Mouse (Mus musculus): ENCODE measurements at regions not wholly inside any gene's neighbourhood (a gene's known extent, or its start where the extent isn't known, plus 50 kb on each side); places are given as distances from the start of the nearest gene placed in this dataset.

- WGBS (ENCODE audit: insufficient replicate concordance): 76% methylated on average over 4 of the region's 4 CpGs
- no peak for DNase-seq (ENCODE audit: low read depth in 3 of 3, low spot score in 3 of 3)
- H3K27ac ChIP-seq: no peak overlapping the region
- H3K9me3 ChIP-seq (ENCODE audit: control insufficient read depth, low read length): no peaks in the 10 kb centered on the region
- no peak overlapping the region for H3K4me3 ChIP-seq (ENCODE audit: insufficient read depth in 1 of 2, low read depth in 2 of 2, low read length in 2 of 2)
- no peak overlapping the region for H3K9ac ChIP-seq (replicated peaks)
- no peaks in the 10 kb centered on the region; a peak in 1 of 4 replicates for H3K4me1 ChIP-seq (replicated peaks; ENCODE audit: control insufficient read depth in 2 of 2, insufficient read depth in 2 of 2, low read length in 1 of 2)
- no peaks in the 10 kb centered on the region; the same call in 1 of the 2 replicates for H3K27me3 ChIP-seq (ENCODE audit: control insufficient read depth, insufficient read depth, low read length)
- no peak overlapping the region for H3K4me2 ChIP-seq (ENCODE audit: low read depth)
- ATAC-seq (ENCODE audit: insufficient read depth): no peak
- TF ChIP-seq EP300 (IDR thresholded peaks at IDR 0.05; ENCODE audit: low read depth) (no peak), CTCF (IDR thresholded peaks at IDR 0.05; ENCODE audit: low read depth) (no peak)
- H3K36me3 ChIP-seq (replicated peaks; ENCODE audit: control insufficient read depth, insufficient read depth, low read depth): no peaks in the 10 kb centered on the region
Observed at GRCm38 (mm10) chr4:45605681-45606080, 73.4 kb upstream of the Shb start.

- 50% methylated on average over 5 of the region's 5 CpGs for WGBS (ENCODE audit: insufficient replicate concordance)
- Histone ChIP-seq H3K4me1 (replicated peaks; ENCODE audit: control insufficient read depth in 2 of 2, insufficient read depth in 2 of 2, low read length in 1 of 2) (no peaks in the 10 kb centered on the region), H3K4me3 (ENCODE audit: insufficient read depth in 1 of 2, low read depth in 2 of 2, low read length in 2 of 2) (no peak overlapping the region), H3K36me3 (replicated peaks; ENCODE audit: control insufficient read depth, insufficient read depth, low read depth) (no peaks in the 10 kb centered on the region), H3K27me3 (ENCODE audit: control insufficient read depth, insufficient read depth, low read length) (no peaks in the 10 kb centered on the region; the same call in 1 of the 2 replicates), H3K9me3 (ENCODE audit: control insufficient read depth, low read length) (no peaks in the 10 kb centered on the region), H3K27ac (no peak overlapping the region), H3K9ac (replicated peaks) (no peak overlapping the region), H3K4me2 (ENCODE audit: low read depth) (no peak overlapping the region)
- TF ChIP-seq CTCF (IDR thresholded peaks at IDR 0.05; ENCODE audit: low read depth): no peak
- no peak for TF ChIP-seq EP300 (IDR thresholded peaks at IDR 0.05; ENCODE audit: low read depth)
- DNase-seq (ENCODE audit: low read depth in 3 of 3, low spot score in 3 of 3): no peak
- ATAC-seq (ENCODE audit: insufficient read depth): no peak
Observed at GRCm38 (mm10) chr4:45604271-45604800, 72.1 kb upstream of the Shb start.

GRCm38 (mm10) chr4:45600520-45600919 is 68.2 kb upstream of the Shb start:
- ATAC-seq (ENCODE audit: insufficient read depth) (no peak), DNase-seq (ENCODE audit: low read depth in 3 of 3, low spot score in 3 of 3) (no peak)
- Histone ChIP-seq H3K27ac (no peak overlapping the region), H3K9me3 (ENCODE audit: control insufficient read depth, low read length) (no peaks in the 10 kb centered on the region), H3K27me3 (ENCODE audit: control insufficient read depth, insufficient read depth, low read length) (no peaks in the 10 kb centered on the region; the same call in 1 of the 2 replicates), H3K4me3 (ENCODE audit: insufficient read depth in 1 of 2, low read depth in 2 of 2, low read length in 2 of 2) (no peak overlapping the region), H3K36me3 (replicated peaks; ENCODE audit: control insufficient read depth, insufficient read depth, low read depth) (no peaks in the 10 kb centered on the region), H3K4me1 (replicated peaks; ENCODE audit: control insufficient read depth in 2 of 2, insufficient read depth in 2 of 2, low read length in 1 of 2) (no peaks in the 10 kb centered on the region), H3K4me2 (ENCODE audit: low read depth) (no peak overlapping the region), H3K9ac (replicated peaks) (no peak overlapping the region)
- WGBS (ENCODE audit: insufficient replicate concordance): 59% methylated on average over 9 of the region's 9 CpGs
- TF ChIP-seq EP300 (IDR thresholded peaks at IDR 0.05; ENCODE audit: low read depth) (no peak), CTCF (IDR thresholded peaks at IDR 0.05; ENCODE audit: low read depth) (no peak)

GRCm38 (mm10) chr4:45593435-45593991 is 61.2 kb upstream of the Shb start:
- Histone ChIP-seq H3K9ac (replicated peaks) (no peak overlapping the region), H3K4me1 (replicated peaks; ENCODE audit: control insufficient read depth in 2 of 2, insufficient read depth in 2 of 2, low read length in 1 of 2) (no peaks in the 10 kb centered on the region), H3K36me3 (replicated peaks; ENCODE audit: control insufficient read depth, insufficient read depth, low read depth) (no peaks in the 10 kb centered on the region), H3K27ac (no peak overlapping the region), H3K27me3 (ENCODE audit: control insufficient read depth, insufficient read depth, low read length) (peaks cover 7% of the 10 kb centered on the region), H3K9me3 (ENCODE audit: control insufficient read depth, low read length) (no peaks in the 10 kb centered on the region), H3K4me2 (ENCODE audit: low read depth) (no peak overlapping the region), H3K4me3 (ENCODE audit: insufficient read depth in 1 of 2, low read depth in 2 of 2, low read length in 2 of 2) (no peak overlapping the region)
- ATAC-seq (ENCODE audit: insufficient read depth): no peak
- no peak for DNase-seq (ENCODE audit: low read depth in 3 of 3, low spot score in 3 of 3)
- no peak for TF ChIP-seq EP300 (IDR thresholded peaks at IDR 0.05; ENCODE audit: low read depth)
- TF ChIP-seq CTCF (IDR thresholded peaks at IDR 0.05; ENCODE audit: low read depth): peak; percentile 18; the same call in 1 of the 2 replicates
- WGBS (ENCODE audit: insufficient replicate concordance): 72% methylated on average over 3 of the region's 3 CpGs

GRCm38 (mm10) chr4:45592766-45593165 is 60.5 kb upstream of the Shb start:
- H3K27ac ChIP-seq: no peak overlapping the region
- 59% methylated on average over 2 of the region's 2 CpGs for WGBS (ENCODE audit: insufficient replicate concordance)
- H3K9me3 ChIP-seq (ENCODE audit: control insufficient read depth, low read length): no peaks in the 10 kb centered on the region
- no peaks in the 10 kb centered on the region for H3K4me1 ChIP-seq (replicated peaks; ENCODE audit: control insufficient read depth in 2 of 2, insufficient read depth in 2 of 2, low read length in 1 of 2)
- H3K27me3 ChIP-seq (ENCODE audit: control insufficient read depth, insufficient read depth, low read length): peaks cover 7% of the 10 kb centered on the region
- DNase-seq (ENCODE audit: low read depth in 3 of 3, low spot score in 3 of 3) (no peak), ATAC-seq (ENCODE audit: insufficient read depth) (no peak)
- no peak overlapping the region for H3K4me2 ChIP-seq (ENCODE audit: low read depth)
- H3K36me3 ChIP-seq (replicated peaks; ENCODE audit: control insufficient read depth, insufficient read depth, low read depth): no peaks in the 10 kb centered on the region
- H3K4me3 ChIP-seq (ENCODE audit: insufficient read depth in 1 of 2, low read depth in 2 of 2, low read length in 2 of 2): no peak overlapping the region
- no peak overlapping the region for H3K9ac ChIP-seq (replicated peaks)
- TF ChIP-seq CTCF (IDR thresholded peaks at IDR 0.05; ENCODE audit: low read depth) (no peak), EP300 (IDR thresholded peaks at IDR 0.05; ENCODE audit: low read depth) (no peak)

Data from liver, embryonic 14.5 days (tissue).